Mouse (Mus musculus): Measurements from ENCODE around the gene Hecw2. TPM values are rescaled to one million over a fixed set of nuclear protein-coding genes. Genes with fewer than 3 reads are reported as not detected.

Hecw2 gene
- polyA plus RNA-seq, 1 experiment = 5.2 TPM

- no peak for TF ChIP-seq POLR2A (IDR thresholded peaks at IDR 0.05; ENCODE audit: low read depth, low read length)
- TF ChIP-seq CTCF (IDR thresholded peaks at IDR 0.05; ENCODE audit: borderline replicate concordance, insufficient read depth, low read length) = no peak
- peak overlapping the region; percentile 69 for H3K27ac ChIP-seq (ENCODE audit: insufficient read depth, low read length)
- H3K4me3 ChIP-seq (ENCODE audit: insufficient read depth, low read length) = no peak overlapping the region
- H3K4me1 ChIP-seq (ENCODE audit: control insufficient read depth, insufficient read depth, low read length) = 0 out of 2 replicates have a peak, but pooled peaks cover 3% of the 10 kb centered on the region
These were observed 421.0 kb downstream of the Hecw2 start for GRCm38 (mm10) chr1:53773994-53774393.

- TF ChIP-seq CTCF (IDR thresholded peaks at IDR 0.05; ENCODE audit: borderline replicate concordance, insufficient read depth, low read length) (no peak), POLR2A (IDR thresholded peaks at IDR 0.05; ENCODE audit: low read depth, low read length) (no peak)
- Histone ChIP-seq H3K27ac (ENCODE audit: insufficient read depth, low read length) (peak overlapping the region; percentile 97), H3K4me3 (ENCODE audit: insufficient read depth, low read length) (no peak overlapping the region), H3K4me1 (ENCODE audit: control insufficient read depth, insufficient read depth, low read length) (0 out of 2 replicates have a peak, but pooled peaks cover 3% of the 10 kb centered on the region)
These were observed 422.0 kb downstream of the Hecw2 start for GRCm38 (mm10) chr1:53772967-53773366.

- no peak overlapping the region for H3K4me3 ChIP-seq (ENCODE audit: insufficient read depth, low read length)
- no peak for TF ChIP-seq CTCF (IDR thresholded peaks at IDR 0.05; ENCODE audit: borderline replicate concordance, insufficient read depth, low read length)
- TF ChIP-seq POLR2A (IDR thresholded peaks at IDR 0.05; ENCODE audit: low read depth, low read length) = no peak
- H3K27ac ChIP-seq (ENCODE audit: insufficient read depth, low read length) = no peak overlapping the region
- 0 out of 2 replicates have a peak, but pooled peaks cover 3% of the 10 kb centered on the region for H3K4me1 ChIP-seq (ENCODE audit: control insufficient read depth, insufficient read depth, low read length)
These were observed 423.5 kb downstream of the Hecw2 start for GRCm38 (mm10) chr1:53771476-53771875.

- no peak overlapping the region for H3K27ac ChIP-seq (ENCODE audit: insufficient read depth, low read length)
- TF ChIP-seq CTCF (IDR thresholded peaks at IDR 0.05; ENCODE audit: borderline replicate concordance, insufficient read depth, low read length) (no peak), POLR2A (IDR thresholded peaks at IDR 0.05; ENCODE audit: low read depth, low read length) (no peak)
- no peaks in the 10 kb centered on the region for H3K4me1 ChIP-seq (ENCODE audit: control insufficient read depth, insufficient read depth, low read length)
- H3K4me3 ChIP-seq (ENCODE audit: insufficient read depth, low read length) = no peak overlapping the region
These were observed 428.9 kb downstream of the Hecw2 start for GRCm38 (mm10) chr1:53766112-53766511.

- TF ChIP-seq POLR2A (IDR thresholded peaks at IDR 0.05; ENCODE audit: low read depth, low read length) (no peak), CTCF (IDR thresholded peaks at IDR 0.05; ENCODE audit: borderline replicate concordance, insufficient read depth, low read length) (no peak)
- H3K27ac ChIP-seq (ENCODE audit: insufficient read depth, low read length) = peak overlapping the region; percentile 75; the same call in 1 of the 2 replicates
- H3K4me1 ChIP-seq (ENCODE audit: control insufficient read depth, insufficient read depth, low read length) = peaks cover 3% of the 10 kb centered on the region
- H3K4me3 ChIP-seq (ENCODE audit: insufficient read depth, low read length) = no peak overlapping the region
These were observed 437.7 kb downstream of the Hecw2 start for GRCm38 (mm10) chr1:53757316-53757715.

Other genes starting within 250 kb of the Hecw2 start
- 0.81 TPM in 1 of 2 replicates, not detected in the other for gene Ccdc150, start 55.5 kb upstream of the Hecw2 start, polyA plus RNA-seq (2011; ENCODE audit: insufficient read length, low read depth, missing spikeins)
- gene Gtf3c3, start 243.8 kb upstream of the Hecw2 start, polyA plus RNA-seq (2011; ENCODE audit: insufficient read length, low read depth, missing spikeins) = 29.5 and 31.4 TPM in 2 replicates